Mouse (Mus musculus): Measurements from ENCODE around the gene Ikbke.
A peak's percentile ranks its signal among the peaks of the same experiment; 100 is the strongest.
"Not testable (repeated sequence)": the region's sequence is repeated elsewhere in the genome, so short reads cannot be mapped to it uniquely, and the experiment has no call there.

The Ikbke gene

DNA sequence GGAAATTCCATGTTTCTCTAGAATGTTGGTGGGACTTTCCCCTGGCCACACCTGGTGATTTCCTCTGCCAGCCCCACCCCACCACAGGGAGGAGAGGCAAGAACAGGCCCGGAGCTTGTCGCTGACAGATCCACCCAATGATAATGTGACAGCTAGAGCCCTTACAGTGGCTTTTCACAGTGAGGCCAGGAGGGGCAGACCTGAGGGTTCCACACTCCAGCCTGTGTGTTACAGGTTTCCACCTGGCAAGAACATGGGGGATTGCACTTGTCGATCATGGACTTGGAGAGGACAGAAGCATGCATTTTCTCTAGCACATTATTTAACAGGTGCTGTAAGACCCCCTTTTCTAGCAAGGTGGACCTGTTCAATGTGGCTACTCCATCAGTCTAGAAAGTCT lies 874 bp upstream of the Ikbke start:
- peak; percentile 55 for DNase-seq

DNA sequence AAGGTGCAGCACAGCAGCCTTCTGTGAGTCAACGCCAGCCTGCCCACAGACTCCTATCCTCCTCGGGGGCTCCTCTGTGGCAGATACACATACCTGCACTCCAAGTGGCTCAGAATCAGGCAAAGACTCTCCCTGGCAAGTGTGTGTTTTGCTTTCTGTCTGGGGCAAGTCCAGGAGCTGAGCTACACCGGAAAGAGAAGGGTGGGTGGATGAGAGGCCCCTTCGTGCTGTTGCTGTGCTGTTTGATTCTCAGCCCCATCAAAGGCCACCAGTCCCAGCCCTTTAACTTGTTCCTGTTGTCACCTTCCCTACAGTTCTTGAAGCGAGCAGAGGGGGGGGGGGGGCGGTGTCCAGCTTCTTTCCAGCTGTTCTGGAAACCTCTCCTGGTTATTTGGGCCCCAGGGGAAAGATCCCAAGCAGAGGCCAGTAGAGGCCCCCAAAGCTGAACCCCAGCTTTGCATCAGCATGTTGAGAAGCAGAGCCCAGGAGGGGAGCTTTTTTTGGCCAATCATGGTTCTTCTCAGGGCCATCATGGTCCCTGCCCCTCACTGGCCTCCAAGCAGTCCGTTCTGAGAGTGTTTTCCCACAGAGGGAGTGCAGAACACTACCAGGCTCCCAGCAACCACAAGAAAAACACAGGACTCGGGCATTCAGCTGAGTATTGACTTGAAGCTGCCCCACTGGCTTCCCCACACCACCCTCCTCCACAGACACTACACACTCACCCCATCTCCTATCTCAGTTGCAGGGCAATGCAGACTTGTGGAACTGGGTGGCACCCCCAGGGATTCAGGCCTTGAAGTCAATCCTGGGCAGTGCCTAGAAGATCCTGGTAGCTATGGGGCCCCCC lies 575 bp downstream of the Ikbke start:
- peak; percentile 62 for DNase-seq

DNA sequence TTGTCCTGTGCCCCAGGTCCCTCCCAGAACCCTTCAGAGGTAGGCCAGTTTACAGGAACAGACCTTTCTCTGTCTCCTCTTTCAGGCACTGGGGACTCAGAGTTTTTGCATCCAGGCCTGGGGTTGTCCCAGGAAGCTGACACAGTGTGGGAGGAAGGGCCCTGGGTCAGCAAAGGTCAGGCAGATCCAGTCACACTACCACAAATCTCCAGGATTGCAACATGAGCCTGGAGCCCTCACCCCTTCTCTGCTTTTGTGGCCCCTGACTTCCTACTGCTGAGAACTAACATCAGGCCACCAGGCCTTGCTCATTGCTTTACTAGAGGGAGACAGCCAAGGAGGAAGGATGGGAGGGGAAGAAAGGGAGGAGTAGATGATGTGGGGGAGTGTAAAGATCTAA lies 2.6 kb downstream of the Ikbke start:
- DNase-seq, result no peak

DNA sequence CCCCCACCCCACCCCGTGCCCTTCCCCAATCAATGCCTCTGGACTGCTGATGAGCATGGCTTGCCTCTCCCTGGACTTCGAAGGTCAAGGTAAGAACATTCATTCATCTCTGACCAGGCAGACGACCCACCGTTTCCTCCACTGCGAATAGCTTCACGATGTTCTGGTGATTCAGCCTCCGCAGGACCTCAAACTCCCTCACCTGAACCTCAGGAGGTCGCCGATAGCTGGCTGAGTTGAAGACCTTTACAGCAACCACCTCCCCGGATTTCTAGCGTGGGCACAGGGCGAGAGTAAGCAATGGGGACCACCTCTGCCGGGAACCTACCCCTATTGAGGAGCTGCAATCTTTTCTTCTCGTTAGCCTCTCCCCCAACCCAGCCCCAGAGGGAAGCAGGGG lies 3.8 kb downstream of the Ikbke start:
- no peak for DNase-seq

DNA sequence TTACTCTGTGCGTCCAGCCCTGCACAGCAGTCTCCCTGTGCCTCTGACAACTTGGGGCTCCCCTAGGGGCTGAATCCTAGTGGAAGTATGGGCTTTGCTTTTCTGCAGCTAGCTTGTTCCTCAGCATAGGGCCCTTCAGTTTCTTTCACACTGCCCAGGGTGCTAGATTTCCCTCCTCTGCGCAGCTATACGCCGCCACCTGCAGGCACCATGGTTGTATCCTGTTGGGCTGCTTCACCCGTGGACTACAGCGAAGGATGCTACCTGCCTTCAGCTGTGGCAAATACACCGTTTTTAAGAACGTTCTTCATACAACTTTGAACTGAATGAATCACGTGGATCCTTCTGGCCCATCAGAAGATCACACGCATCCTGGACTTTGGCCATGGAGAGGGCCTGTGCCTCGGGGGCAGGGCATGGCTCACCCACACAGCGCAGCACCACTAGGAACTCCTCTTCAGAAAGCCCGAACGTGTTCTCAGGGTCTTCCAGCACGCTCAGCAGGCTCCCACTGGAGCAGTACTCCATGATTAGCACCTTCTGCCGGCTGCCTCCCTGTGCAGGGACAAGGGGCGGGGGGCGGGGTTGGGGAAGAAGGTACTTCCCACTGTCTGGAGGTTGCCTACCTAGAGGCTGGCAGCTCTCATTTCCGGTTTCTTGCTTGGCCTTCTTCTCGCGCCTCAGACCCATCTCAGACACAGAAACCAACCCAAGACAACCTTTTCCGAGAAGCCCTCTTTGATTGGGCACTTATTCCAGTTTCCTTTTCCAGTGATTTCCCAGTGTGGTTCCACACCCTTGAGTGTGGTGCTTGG lies 4.5 kb downstream of the Ikbke start:
- peak; percentile 22 for DNase-seq

DNA sequence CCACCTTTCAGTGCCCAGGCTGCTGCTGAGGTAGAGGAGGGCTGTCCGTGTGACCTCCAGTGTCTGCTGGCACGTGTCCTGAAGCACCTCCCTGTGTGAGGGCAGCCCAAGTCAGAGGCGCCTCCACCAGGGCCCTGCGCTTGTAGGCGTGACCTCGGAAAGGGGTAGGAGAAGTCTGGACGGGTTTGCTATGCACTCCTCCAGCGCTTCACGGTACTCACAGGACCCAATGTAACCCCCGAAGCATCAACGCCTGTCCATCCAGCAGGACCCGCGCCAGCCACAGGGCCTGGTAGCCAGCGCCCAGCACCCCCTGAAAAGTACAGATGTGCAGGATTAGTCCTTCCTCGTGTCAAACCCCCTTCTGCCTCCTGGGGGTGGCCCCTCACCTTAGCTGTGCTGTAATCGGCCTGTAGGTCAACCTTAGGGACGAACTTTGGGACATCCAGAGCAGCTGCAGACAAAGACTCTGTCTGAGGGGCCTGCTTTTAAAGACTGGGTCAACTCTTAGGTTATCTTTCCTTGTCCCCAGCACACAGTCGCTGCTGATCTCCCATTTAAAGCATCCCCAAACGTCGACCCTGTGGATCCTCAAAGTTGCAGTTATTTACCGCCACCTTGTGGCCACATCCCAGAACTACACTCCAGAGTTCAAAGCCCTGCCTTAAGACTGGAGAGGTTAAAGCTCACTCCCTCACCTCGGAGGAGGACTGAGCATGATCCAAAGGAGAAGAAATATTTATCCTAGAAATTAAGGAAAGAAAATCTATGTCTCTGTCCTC lies 9.4 kb downstream of the Ikbke start:
- DNase-seq, result peak; percentile 83

DNA sequence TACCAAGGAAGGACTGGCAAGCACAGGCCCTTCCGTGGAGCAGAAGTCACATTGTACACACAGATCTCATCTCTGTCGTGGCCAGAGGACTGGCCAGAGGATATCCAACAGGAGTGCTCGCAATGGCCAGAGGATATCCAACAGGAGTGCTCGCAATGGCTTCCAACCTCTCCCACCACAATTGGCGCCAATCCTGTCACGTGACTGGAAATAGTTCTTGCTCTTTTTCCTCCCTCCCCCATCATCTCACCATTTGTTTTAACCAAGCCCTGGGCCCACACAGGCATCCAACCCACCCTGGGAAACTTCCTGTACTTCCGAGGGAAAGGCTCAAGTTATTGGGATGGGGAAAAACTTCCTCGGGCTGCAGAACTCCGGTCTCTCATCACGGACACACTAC lies 10.6 kb downstream of the Ikbke start:
- DNase-seq, result no peak

DNA sequence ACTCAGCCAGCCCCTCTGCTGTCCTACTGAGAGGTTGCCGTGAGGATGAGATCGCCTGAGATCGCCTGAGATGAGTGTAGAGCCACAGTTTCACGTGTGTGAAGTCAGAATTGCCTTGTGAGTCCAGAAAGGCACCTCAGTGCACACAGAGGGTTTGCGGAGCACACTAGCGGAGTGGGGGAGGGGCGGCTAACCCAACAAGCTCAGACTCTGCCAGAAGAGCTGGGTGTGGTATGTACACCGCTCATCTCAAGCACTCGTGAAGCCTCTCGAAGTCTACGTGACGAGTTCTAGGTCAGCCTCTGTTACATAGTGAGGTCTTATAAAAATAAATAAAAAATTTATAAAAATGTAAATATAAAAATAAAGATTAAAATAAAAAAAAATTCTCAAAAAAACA lies 15.5 kb downstream of the Ikbke start:
- DNase-seq, result no peak

DNA sequence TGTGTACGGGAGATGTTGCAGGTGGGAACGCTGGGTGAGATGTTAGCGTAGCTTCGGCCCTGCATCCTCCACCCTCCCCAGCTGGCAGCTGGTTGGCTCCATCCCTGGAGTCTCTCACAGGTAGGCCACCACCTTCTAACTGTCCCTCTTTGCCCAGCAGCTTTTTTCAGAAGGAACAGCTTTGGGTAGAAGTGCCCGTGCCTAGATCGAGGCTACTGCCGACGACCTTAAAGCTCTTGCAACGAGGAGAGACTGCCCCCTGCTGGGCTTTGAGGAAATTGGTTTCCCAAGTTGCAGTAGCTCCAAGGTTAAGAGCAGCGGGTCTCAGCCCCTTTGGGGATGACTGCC lies 19.1 kb downstream of the Ikbke start:
- peak; percentile 69 for DNase-seq

DNA sequence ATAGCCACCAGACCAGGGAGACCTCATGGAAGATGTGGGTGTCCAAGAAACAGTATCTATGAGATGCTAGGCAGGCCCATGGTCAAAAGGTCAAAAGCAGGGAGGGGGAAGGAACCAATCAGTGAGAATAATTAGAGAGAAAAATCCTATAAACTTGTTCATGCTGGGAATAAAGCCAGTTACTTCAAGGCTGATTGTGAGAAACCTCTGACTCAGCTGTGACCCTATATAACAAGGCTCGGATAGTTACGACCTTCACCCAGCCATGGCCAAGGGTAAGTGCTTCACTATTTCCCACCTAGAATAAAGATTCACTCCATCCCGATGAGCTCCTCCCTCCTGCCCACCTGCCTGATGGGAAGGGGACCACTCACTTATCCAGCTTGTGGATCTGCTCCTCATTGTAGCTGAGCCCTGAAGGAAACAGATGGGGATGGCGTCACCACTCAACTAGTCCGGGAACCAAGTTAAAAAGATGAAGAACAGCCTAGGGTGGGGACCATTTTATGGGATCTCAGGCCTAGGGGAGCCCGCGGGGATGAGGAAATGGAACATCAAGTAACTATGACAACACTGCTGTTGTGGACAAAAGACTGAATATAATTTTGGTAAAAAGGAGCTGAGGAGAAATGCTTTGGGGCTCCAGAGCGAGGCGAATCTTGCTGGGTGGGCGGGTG lies 19.6 kb downstream of the Ikbke start:
- no peak for DNase-seq

DNA sequence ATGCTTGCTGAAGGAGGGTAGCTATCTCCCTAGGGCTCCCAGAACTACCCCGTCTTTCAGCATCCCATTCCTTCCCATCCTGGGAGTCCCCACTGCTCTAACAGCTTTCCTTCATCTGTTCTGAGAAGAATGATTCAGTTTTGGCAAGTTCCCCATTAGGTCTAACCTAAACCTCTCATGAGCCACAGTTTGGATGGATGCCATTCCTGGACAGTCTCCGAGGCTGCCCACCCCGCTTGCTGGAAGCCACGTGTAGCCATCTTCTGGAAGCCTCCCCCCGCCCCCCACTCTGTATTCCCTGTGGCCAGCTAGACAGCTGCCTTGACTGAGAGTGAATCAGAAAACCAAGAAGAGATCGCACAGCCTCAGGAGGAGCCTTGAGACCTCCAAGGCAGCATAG lies 22.1 kb downstream of the Ikbke start:
- DNase-seq, result no peak

DNA sequence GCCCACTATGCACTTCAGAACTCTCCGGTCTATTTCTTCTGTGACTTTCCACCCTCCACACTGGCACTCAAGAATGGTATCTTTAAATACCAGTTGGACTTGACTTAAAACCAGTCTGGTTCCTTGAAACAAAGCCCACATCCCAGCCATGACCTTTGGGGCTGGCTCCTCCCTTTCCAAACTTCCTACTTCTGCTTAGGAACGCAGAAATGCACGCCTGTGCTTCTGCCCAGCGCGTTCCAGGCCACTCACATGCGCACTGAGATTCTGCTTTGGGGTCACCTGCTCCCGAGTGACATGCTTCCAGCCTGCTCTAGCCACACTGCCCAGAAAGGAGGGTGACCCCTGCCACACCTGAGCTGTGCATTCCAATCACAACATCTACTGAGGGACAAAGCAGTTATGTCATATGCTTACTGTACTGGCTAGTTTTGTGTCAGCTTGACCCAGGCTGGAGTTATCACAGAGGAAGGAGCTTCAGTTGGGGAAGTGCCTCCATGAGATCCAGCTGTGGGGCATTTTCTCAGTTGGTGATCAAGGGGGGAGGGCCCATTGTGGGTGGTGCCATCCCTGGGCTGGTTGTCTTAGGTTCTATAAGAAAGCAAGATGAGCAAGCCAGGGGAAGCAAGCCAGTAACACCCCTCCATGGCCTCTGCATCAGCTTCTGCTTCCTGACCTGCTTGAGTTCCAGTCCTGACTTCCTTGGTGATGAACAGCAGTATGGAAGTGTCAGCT lies 26.7 kb downstream of the Ikbke start:
- DNase-seq, result not testable (repeated sequence)

DNA sequence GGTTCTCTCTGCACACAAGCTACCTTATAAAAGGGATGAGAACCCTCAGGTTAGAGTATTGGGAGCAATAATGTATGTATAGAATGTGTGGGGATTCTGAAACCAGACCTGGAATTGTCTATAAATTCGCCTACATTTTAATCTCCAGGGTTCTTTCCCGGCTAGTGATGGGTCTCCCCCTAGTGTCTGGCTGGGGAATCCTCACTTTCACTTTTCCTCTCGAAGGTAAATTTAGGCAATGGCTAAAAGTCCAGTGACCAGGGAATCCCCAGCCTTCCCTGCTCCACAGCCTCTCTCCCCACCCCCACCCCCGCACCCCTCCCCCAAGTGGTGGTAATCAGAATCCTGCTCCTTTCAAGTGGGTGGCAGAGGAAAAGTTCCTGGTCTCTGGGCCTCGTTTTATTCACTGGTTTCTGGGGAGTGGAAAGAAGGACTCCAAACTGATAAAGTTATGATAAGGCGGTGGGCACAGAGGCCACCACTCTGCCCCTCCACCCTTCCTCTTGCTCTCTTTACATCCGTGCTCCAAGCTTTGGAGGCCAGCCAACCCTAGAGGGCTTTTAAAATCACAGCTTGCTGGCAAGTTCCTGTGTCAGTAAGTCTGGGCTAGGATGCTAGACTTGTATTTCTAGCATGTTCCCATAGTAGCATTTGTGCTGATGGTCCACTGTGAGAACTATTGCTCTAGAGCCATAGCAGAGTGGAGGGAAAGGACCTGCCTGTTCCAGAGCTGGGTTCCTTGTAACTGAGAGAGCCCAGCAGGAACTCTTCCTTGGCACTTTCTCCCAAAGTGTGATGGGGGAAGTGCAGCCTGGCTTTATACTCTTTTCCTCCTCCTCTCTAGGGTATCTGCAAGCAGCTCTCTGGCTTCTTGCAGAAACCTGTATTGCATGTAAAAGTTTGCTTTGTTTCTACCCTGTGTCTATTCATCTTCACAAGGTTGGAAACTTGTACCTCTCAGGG lies 32.7 kb downstream of the Ikbke start:
- peak; percentile 39 for DNase-seq

DNA sequence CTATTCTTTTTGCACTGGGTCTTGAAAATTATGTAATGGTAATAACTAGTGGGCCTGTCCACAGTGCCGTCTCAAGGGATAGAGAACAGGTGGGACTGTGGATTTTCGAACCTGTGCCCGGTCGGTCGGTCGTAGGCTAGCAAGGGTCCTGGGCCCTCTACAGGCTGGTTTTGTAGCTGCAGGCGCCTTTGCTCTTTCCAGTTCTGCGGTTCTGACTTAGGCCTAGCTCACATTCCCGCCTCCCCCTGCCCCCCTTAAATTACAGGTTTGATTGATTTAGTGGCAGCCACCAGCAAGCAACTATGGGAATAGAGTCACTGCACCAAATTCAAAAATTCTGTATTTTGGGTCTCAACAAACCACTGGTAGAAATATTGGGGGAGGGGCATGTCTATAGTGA lies 33.5 kb downstream of the Ikbke start:
- peak; percentile 44 for DNase-seq

DNA sequence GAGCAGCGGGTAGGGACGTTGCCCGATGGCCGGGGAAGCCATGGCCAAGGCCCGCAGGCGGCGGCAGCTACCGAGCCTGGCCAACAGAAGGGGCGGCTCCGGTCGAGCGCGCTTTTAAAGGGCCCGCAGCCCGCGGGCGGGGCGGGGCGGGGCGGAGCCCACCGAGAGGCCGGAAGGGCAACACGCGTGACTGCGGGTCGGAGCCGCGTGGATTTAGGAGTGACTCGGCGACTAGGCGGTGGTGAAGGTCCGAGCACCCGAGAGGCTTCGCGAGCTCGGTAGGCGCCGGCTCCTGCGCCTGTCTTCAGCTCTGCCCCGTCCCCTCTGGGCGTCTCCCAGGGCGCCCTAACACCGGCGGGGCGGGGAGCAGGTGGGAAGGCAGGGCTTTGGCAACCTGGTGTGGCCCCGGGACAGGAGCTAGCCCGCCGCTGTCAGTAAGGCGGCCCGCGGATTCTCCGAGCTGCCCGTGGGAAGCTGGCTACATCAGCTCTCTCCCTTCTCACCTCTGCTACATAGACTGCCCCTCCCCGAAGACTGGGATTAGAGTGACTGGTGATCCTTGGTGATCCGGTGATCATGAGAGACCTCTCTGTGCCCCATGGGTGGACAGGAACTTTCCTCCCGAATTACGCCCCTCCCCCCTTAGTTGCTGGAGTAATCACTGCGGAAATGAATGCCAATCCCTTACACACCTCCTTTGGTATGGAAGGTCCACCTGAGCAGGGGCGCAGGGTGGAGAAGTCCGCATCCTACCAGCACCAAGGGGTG lies 34.1 kb downstream of the Ikbke start, which contains the start of gene Rassf5:
Gene Rassf5, minus strand, starts transcription at position 170 of the 768 bp plus-strand sequence.
- peak; percentile 50 for DNase-seq

DNA sequence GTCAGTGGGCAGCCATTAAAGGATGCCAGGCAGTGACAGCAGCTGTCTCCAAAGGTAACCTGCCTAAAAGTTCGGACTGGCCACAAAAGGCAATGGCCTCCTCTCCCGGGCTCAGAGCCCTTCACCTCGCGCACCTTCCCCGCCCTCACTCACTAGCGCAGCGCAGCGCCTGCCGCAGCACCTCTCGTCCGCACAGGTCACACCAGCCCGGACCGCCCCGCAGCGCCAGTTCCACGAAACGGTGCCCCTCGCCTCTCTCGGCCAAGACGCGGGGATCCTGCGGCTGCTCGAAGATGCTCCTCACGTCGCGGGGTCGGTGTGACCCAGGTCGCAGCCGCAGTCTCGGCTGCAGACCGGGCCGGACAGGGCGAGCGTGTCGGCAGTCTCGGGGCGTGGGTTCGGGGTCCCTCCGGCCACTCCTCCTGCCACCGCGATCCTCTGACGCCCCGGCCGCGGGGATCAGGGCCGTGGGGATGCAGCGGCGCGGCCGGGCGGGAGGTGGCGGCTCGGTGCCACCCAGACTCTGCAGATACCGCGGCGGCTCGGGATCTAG lies 34.8 kb downstream of the Ikbke start:
- peak; percentile 12 for DNase-seq

DNA sequence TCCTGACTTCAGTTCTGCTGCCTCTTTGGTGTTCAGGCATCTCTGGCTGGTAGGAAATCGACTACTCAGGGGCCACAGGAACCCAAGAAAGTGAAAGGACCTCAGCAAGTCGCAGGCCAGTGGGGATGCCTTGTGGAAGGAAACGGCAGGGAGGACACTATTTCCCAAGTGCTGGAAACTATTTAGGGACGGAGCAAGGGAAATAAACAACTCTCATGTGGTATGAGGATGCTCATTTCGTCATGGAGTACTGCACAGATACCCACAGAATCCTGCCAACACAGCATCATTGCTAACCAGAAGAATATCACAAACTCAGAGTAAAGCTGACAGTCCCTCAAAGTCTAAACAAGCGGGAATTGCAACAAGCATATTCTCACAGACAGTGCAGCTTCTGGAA lies 36.5 kb downstream of the Ikbke start:
- DNase-seq, result no peak

DNA sequence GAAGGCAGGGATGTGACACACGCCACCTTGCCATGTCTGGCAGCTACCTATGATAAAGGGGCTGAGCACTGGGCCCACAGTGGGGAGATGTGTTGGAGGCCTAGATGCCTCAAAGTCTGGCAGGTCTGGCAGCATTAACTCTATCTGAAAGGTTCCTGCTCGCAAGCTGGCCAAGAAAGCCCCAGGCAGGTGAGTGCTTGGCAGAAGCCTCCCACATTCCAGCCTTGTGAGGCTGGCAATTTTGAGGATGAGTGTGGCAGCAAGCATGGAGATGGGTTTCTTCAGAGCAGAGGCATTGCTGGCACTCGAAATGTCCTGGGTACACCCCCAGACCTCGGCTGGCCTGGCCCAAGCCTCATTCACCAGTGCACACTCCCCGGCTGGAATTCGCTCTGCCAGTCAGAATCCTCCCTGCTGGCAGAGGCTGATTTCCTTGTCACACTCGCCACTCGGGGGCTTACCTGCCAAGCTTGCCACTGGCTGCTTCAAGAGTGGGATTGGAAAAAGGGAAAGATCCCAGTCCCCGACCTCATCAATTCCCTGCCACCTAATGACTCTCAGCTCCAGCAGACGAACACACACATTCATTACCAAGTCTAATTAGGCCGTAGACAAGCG lies 39.7 kb downstream of the Ikbke start:
- no peak for DNase-seq

DNA sequence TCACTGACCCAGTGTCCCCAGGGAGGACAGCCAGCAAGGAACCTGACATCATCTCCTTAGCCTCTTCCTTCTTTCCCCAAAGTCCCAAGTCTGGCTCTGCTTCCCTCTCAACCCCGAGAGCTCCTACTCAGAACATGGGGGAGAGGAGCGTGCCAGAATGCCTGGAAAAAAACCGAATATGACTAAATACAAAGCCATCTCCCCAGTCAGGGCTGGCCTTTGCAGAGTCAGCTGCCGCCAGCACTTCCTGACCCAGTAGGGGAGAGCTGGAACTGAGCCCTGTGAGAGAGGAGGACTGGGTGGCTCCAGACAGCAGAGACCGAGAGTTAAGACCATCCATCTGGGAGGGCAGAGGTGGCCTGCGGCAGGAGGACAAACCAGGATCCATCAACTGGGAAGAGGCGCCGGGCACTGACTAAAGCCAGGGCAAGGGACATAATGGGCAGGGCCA lies 40.5 kb downstream of the Ikbke start:
- no peak for DNase-seq

Data from thymus, postnatal 25 days (tissue).